Mouse (Mus musculus) ovary, postnatal 36 days (tissue): ENCODE measurements around the gene Itih3.
A peak's percentile ranks its signal among the peaks of the same experiment; 100 is the strongest.

ENCODE experiments used
- DNase-seq: peaks from one replicate; pipeline ENCODE4 v3.0.0; 2022; ENCODE audit warnings: low spot score, mixed read lengths

Gene Itih3

DNA sequence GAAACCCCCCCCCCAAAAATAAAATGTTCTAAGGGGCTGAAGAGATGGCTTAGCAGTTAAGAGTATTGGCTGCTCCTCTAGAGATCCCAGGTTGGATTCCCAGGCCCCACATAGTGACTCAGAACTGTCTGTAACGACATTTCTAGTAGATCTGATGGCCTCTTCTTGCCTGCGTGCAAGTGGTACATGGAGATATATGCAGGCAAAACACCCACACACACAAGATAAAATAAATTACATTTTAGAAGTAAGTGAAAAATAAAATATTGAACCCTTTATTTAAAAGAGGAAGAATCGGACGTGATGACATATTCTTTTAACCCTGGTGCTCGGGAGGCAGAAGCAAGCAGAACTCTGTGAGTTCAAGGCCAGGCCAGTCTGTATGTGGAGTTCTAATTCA lies 20.9 kb downstream of the Itih3 start:
- DNase-seq: no peak

DNA sequence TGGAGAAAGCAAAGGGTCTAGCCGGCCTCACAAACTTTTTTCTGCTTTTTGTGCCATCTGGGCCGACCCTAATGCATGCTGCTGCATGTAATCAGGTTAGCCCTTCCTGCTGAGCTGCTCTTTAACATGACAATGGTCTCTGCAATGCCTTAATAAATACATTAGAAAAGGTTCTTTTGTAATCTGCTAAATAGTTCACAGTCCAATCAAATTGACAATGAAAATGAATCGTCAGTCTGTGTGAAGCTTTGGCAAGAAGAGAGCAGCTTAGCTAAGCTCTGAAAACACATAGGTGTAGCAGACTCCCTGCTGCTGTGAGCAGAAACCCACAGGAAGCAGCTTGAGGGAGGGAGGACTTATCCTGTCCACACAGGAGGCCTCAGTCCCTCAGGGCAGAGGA lies 23.6 kb downstream of the Itih3 start:
- no peak for DNase-seq

DNA sequence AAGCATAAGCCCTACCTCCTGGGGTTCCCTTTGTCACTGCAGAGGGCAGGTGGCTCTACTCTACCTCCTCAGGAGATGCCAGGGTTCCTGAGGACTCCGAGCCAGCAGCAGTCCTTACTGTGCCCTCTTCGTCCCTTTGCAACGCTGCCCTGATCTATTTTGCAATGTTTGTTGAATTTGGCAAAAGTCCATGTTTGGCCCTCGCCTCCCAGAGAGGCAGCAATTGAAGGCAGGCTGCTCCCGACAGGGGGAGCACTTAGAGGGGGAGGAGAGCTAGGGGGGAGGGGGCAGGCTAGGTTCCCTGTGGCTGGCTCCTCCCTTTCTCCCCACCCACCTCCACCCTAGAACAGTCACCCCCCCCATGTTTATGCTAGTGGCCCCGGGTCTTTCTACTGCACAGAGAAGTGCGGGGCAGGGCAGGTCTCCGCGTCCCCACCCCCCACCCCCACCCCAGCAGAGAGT lies 35.3 kb downstream of the Itih3 start:
- DNase-seq: peak; percentile 72

DNA sequence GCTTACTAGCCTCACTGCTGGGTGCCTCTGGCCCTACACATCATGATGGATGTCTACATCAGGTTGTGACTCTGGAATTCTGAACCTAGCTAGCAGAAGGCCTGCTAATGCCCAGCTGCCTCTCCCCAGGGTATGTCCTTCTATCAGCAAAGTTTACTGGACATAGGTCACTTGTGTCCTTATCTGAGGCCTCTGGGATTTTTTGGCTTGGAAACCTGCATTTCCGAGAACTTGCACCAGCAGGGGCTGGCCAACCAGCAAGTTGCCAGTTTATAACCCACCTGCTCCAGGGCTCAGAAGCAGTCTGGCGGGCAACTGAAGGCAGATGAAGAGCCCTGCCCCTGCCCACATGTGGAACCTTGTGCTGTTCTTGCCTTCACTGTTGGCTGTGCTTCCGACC lies 37.4 kb downstream of the Itih3 start, which contains the start of gene Itih4:
Itih4 (plus strand) TSS at position 273 of the 400 bp plus-strand sequence.
- DNase-seq: no peak

DNA sequence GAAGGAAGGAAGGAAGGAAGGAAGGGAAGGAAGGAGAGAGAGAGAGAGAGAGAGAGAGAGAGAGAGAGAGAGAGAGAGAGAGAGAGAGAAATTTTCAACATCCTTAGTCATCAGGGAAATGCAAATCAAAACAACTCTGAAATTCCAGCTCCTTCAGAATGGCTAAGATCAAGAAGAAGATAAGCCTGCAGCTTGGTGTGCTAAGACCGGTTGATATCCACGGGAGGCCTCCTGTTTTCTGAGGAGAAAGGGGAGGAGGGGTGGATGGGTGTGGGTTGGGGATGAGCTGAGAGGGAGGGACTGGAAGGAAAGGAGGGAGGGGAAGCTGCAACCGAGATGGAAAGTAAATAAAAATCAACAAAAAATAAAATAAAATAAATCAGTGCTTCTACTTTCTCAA lies 38.3 kb downstream of the Itih3 start:
- no peak for DNase-seq

DNA sequence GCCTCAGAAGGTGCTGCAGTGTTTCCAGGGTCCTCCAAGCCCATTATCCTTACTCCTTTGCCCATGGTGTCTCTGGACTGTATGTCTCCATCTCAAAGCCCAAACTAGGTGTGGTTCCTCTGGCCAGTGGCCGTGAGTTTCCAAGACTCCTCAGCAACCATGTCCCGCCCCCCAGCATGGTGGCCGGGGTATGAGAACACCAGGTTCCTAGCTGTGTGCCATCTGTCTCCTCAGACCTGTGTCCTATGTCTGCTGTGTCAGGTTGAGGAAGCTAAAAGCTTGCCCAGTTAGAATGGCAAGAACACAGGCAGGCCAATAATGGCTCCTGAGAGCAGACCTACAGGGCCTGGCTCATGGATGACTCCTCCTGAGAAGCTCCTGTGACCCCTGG lies 41.8 kb downstream of the Itih3 start:
- DNase-seq: no peak

DNA sequence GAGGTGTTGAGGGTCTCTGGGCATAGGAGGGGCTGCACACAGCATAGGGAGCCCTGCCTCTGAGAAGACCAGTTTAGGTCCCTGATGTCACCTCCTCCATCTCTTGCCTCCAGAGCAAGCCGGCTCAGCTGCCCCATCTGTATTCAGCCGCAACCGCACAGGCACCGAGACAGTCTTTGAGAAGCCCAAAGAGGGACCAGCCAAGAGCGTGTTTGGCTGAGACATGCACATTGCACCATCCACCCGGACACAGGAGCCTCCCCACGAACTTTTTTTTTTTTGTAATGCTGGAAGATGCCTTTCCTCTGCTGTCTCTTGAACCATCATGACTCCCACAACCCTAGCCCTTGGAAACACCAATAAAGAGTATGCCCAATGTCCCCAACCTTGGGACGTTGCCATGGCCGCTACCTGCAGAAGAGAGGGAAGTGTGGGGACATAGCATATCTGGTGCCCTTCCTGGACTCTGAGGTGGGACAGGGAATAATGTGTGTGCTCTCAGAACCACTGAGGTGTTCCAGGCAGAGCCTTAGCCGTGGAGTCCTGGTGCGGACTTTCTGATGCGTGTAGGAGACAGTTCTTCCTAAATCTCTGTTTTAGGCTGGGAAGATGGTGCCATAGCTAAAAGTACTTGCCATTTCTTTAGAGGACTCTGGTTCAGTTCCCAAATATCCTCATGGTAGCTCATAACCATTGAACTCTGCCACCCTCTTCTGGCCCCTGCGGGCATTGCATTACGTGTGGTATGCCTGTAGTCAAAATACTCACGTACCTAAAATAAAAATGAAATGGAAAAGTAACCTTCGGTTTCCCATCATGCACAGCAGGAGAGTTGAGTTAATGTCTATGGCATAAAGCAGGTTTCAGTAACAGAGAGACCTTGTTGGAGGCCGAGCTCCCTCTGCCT lies 42.5 kb downstream of the Itih3 start:
- DNase-seq: peak; percentile 63

DNA sequence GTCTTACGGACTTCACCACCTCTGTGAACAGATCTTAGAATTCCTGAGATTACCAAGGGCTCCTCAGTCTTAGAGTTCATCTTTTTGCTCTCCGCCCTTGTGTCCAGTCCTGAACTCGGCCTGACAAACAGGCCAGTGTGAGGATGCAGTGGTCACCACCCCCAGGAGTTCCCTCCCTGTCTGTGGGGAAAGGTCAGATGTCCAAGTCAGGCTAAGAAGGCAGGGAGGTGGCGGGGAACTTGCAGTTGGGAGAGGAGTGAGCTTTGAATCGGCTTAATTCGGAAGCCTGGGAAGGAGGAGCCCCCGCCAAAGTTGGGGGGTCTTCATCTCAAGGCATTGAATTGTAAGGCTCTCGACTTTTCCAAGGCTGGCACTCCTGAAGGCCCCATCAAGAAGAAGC lies 43.3 kb downstream of the Itih3 start:
- DNase-seq: no peak

DNA sequence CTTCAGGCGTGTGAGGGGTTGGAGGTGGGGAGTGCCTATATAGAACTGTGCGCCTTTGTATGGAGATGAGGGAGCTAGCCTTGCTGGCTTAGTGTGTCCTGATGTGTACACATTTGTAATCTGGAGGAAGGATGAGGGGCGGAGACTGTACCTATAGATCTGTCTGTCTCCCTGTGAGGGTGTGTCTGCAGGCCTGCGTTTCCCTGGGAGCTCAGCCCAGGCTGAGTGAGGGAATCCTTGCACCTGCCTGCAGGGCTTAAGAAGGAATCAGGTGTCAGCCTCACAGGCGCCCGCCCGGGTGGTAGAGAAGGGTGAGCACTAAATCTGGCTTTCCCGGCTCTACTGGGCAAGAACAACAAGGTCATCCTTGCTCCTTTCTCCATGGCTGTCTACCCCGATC lies 43.8 kb downstream of the Itih3 start:
- no peak for DNase-seq

DNA sequence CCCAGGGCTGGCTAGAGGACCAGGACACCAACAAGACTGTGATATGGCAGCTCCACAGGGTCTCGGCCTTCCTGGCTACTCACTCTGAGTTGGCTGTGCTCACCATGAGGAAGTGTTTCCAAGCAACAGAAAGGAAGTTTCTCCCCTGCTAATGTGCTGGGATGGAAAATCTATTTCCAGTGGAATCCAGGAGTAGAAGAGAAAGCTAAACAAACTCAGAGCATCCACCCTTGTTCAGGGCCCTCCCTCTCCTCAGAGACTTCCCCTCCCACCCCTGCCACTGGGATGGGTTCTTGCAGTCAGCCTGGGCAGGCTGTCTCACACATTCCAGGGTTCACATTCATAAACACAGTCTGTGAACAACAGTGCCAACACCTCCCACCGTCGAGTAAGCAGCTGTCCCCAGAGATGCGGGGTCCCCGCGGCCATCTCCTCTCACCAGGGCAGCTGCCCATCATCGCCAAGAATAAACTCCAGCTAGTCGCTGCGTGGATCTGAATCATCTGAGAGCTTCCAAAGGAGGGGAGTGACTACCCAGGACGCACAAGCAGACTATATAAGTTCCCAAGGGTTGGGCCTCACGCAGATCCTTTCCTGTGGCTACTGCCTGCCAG lies 44.5 kb downstream of the Itih3 start, which contains the start of gene Mustn1:
Mustn1 (plus strand) TSS at position 243 of the 614 bp plus-strand sequence.
- DNase-seq: no peak

DNA sequence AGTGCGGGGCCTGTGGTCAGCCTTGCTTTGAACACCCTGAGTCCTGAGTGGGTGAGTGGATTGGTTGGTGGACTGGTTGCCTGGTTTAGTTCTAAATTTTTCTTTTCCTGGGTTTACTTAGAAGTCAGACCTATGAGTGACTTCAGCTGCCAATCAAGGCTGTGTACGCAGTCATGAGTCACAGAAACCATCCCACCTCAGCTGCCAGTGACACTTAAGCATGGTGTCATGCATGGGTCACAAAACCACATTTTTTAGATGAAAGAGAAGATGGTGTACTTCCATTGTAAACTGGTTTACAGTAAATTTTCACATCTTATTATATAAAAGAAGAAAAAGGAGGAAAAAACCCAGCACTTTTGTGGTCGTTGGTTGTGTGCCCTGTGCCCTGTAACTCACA lies 45.7 kb downstream of the Itih3 start:
- no peak for DNase-seq

DNA sequence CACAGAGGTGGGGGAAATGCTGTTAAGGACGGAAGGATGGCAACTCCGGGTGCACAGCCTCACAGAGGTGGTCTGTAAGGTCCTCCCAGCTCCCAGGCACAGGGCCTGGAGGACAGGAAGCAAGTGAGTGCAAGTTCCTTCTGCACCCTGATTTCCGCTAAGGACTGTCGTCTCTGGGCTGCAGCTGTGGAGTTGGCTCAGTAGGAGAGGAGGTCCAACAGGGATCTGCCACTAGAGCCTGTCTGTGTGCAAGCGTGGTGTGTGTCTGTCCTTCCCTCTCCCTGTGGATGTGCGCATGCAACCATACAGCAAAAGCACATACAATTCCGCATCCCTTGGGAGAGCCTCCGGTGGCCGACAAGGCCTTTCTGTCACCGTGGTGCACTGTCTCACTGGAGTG lies 47.1 kb downstream of the Itih3 start:
- DNase-seq: no peak

DNA sequence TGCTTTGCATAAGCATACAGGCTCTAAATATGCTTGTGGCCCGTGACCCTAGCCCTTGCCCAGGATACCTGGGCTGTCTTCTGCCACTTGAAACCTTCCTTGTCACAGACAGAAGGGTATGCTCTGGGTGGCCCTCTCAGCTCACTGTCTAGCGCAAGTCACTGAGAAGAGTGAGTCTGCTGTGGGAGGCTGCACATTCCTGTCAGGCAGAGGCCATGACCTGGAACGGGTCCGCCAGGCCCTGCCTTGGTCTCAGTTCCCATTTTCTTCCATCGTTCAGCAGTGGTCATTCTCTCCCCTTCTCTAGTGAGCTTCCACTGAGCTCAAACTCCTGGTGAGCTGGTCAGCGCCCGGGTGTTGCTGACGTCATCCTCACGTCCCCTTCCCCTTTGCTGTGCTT lies 47.6 kb downstream of the Itih3 start:
- DNase-seq: no peak

DNA sequence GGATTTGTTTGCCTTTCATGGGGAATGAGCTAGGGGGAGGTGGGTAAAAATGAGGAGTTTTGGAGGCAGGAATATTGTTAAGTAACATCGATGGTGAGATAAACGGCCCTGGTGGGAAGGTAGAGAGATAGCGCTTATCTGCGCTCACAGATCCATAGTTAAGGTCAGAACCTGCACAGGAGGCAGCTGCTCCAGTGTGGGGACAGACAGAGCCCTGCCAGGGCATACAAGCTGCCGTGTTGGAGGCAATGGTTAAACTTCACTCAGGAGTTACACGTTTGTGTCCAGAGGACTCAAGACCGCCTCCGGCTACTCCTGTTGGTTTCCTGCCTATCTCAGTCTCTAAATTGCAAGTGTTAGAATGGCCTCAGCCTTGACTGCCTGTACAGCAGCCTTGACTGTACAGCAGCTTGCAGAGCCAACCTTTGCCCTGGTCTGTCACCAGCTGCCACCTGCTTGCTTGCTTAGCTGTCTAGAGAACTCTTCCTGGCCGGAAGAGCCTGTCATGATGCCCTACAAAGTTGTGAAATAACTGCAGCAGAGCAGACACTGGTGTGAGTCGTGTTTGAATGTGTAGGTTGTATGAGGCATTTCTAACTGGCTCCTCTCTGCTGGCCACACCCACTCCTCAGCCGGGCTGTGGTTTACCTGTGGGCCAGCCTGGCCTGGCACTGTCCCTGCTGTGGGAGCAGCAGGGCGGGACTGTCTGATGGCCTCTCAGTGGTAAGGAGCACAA lies 48.3 kb downstream of the Itih3 start:
- DNase-seq: no peak

DNA sequence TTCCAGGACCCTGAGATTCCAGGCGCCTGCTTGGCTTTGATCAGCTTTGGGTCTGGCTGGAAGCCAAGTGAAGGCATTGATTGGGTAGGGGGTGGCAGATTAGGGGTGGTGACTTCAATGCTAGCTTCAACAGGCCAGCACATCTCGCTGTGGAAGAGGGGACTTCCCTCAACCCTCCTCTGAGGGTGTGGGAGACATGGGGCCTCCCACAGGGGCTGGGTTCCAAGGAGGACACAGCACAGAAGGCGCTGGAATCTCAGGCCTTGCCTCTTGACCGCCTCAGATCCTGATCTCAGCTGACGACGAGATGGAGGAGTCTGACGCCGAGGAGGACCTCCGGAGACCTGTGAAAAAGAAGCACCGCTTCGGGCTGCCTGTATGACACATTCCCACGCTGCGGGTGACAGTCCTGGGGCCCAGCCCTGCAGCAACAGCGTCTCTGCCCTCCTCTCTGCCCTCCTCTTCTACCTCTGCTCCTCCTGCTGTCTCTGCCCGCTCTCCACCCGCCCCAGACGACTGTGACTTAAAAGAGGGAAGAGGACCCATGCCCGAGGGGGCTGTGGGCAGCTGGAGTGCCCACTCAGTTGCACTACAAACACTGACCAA lies 49.4 kb downstream of the Itih3 start:
- no peak for DNase-seq

DNA sequence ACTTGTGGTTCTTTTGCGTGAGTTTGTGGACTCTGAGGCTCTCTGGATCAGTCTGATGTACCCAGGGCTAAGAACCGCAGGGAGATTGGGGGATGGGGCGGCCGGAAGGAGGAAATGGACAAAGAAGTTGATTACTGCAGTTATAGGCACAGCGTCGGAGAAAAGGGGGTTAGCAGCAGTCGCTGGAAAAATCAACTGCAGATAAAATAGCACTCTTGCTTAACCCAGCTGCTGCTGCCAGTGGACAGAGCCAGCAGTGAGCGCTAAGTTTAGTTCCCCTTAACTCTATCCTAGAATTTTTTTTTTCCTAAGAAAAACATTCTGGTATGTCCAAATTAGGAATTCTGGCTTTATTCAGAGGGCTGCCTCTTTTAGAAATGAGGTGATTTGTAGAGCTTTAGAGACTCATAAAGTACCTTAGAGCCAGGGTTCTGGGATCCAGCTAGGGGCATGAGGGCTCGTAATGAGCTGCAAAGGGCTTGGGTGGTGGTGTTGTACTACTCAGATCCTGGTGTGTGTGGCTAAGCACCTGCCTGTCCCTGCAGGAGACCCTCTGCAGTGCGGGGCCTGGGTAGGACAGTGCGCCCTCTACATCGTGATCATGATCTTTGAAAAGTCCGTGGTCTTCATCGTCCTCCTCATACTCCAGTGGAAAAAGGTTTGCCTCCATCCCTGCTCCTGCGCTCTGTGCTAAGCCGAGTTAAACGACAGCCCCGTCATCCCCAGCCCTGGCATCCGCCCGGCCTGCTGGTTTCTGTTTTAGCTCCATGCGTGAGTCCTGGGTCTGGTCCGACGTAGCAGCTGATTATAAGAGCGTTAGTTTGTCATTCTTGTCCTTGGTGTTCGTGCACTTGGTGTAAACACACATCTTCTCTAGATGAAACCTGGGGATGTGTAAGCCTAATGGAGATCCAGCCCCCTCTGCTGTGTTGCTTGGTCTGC lies 53.1 kb downstream of the Itih3 start:
- DNase-seq: no peak

DNA sequence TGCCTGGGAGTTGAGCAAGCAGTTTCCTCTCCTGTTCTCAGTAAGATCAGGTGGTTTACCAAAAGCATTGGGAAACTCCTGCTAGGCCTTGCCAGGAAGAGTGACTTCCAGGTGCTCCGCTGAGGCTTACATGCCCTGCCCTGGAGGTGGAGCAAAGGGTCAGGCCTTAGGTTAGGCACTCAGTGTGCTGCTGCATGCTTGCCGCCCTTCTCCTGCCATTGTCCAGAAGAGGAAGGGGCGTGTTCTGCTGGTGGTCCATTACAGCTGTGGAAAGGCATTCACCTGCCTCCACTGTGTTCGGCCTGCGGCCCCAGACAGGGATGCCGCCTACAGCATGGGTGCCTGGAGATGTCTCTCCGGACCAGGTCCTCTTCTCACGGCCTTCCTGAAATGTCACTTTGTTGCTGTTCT lies 54.2 kb downstream of the Itih3 start:
- no peak for DNase-seq

DNA sequence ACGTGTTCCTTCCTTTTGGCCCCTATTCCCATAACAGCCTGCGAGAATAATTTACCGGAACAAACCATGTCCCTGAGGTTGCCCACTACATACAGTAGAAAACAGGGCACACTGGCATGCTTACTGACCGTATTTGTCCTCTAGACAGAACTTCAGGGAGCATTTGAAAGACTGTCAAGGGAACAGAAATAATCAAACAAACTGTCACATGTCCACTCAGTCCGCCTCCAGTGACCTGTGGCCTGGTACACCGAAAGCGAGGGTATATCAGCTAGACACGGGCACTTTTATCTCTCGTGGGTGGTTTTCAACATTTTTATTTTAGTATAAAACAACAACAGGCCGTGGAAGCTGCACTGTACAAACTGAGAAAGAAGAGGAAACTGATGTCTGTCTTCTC lies 54.7 kb downstream of the Itih3 start:
- DNase-seq: no peak

DNA sequence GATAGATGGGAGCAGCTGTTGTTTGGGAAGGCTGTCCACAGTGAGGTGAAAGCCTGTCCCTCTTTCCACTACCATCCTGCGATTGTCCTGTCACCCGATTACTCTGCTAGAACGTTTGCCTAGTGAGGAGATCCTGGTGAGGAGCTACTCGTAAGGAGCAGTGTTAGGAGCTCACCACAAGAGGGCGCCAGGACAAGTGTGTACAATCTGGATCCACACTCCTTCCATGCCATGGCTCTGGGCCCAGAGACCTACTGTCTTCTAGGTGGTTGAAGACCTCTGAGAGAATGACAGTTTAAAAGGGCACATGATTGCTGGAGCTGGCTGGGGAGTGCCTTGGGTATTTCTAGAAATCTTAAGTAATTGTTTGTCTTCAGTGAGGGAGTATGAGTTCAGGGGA lies 56.5 kb downstream of the Itih3 start:
- DNase-seq: peak; percentile 66

DNA sequence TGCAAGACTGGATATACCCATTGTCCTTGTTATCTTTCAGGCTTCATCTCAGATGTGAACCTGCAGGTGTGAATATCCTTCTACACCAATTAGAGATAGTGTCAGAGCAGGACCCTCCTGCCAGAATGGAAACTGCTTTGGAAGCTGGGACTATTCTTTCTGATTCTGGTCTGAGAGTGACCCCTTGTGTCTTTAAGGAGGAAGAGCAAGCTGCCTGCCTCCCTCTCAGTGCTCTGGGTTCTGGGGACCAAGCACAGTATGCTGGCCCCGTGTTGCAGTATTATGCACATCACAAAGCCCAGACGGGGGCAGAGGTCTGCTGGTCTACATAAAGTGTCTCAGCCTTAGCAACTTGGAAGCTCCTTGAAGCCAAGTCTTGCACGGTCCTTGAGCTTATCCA lies 58.2 kb downstream of the Itih3 start:
- no peak for DNase-seq

DNA sequence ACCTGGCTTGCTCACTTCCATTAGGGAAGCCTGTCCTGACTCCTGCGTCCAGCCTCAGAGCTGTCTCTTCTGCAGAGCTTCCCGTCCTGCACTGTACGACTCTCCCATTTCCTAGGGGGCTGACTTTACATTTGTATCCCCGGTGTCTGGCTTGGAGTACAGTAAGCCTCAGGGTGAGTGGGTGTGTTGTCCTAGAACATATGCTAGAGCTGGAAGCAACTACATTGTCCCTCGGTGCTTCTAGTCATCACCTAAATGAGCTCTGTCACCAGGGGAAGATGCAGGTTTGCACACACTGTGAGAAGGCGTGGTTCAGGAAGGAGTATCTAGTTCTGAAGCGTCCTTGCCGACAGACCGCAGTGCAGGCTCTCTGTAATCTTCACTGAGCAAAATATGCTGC lies 61.2 kb downstream of the Itih3 start:
- no peak for DNase-seq
